Mouse (Mus musculus) adrenal gland, postnatal 25 days (tissue): ENCODE data around the gene Hsp90ab1. TPM values are rescaled to one million over a fixed set of nuclear protein-coding genes. Genes with fewer than 3 reads are reported as not detected.

Experiments
- DNase-seq: peaks from one replicate; pipeline ENCODE4 v3.0.0; 2021; ENCODE audit warnings: mixed read lengths
- total RNA-seq: library from RNA; stranded (reverse); gene quantifications from 2 replicates; pipeline ENCODE4 v1.2.3, GENCODE M21; 2021

Hsp90ab1 gene
- total RNA-seq, 1 experiment from 2014 or later = 1,940 TPM

GRCm38 (mm10) chr17:45542705-45543104 lies 30.4 kb downstream of the Hsp90ab1 start:
- DNase-seq = no peak

GRCm38 (mm10) chr17:45542129-45542528 lies 30.9 kb downstream of the Hsp90ab1 start:
- DNase-seq = no peak

- no peak for DNase-seq
These were observed 33.4 kb downstream of the Hsp90ab1 start for GRCm38 (mm10) chr17:45539664-45540063.

- DNase-seq = no peak
These were observed 34.7 kb downstream of the Hsp90ab1 start for GRCm38 (mm10) chr17:45538394-45538793.

- DNase-seq = peak; percentile 56
These were observed 36.8 kb downstream of the Hsp90ab1 start for GRCm38 (mm10) chr17:45536264-45536663.

- DNase-seq = no peak
These were observed 40.2 kb downstream of the Hsp90ab1 start for GRCm38 (mm10) chr17:45532896-45533295.

- no peak for DNase-seq
These were observed 42.7 kb downstream of the Hsp90ab1 start for GRCm38 (mm10) chr17:45530346-45530782.

- no peak for DNase-seq
These were observed 46.5 kb downstream of the Hsp90ab1 start for GRCm38 (mm10) chr17:45526571-45526970.

GRCm38 (mm10) chr17:45524961-45525360 lies 48.1 kb downstream of the Hsp90ab1 start:
- DNase-seq = no peak

- no peak for DNase-seq
These were observed 49.8 kb downstream of the Hsp90ab1 start, which contains the start of gene Tcte1 for GRCm38 (mm10) chr17:45523263-45523662. TSS of gene Tcte1 (plus strand) at chr17:45523434.

- DNase-seq = no peak
These were observed 52.9 kb downstream of the Hsp90ab1 start for GRCm38 (mm10) chr17:45520136-45520535.

- no peak for DNase-seq
These were observed 54.1 kb downstream of the Hsp90ab1 start for GRCm38 (mm10) chr17:45518766-45519475.

Other genes with a start within 250 kb of the Hsp90ab1 start
- gene Cdc5l, start 139.5 kb downstream of the Hsp90ab1 start, total RNA-seq = 42.3 and 44.1 TPM in 2 replicates
- gene Spats1, start 97.9 kb downstream of the Hsp90ab1 start, total RNA-seq = 0.24 TPM in 1 of 2 replicates, not detected in the other
- 17.1 and 19.6 TPM in 2 replicates for gene Aars2, start 66.4 kb downstream of the Hsp90ab1 start, total RNA-seq
- gene Tcte1, start 49.8 kb downstream of the Hsp90ab1 start, total RNA-seq = not detected in 2 replicates
- 0.15 and 0.19 TPM in 2 replicates for gene Tmem151b, start 23.6 kb downstream of the Hsp90ab1 start, total RNA-seq
- gene Nfkbie, start 17.6 kb downstream of the Hsp90ab1 start, total RNA-seq = 3.1 and 3.6 TPM in 2 replicates
- gene Slc35b2, start 9.4 kb downstream of the Hsp90ab1 start, total RNA-seq = 59.6 and 74.2 TPM in 2 replicates
- gene Slc29a1, start 26.3 kb upstream of the Hsp90ab1 start, total RNA-seq = 151 and 173 TPM in 2 replicates
- not detected in 2 replicates for gene Mymx, start 28.8 kb upstream of the Hsp90ab1 start, total RNA-seq
- 0.46 TPM in 1 of 2 replicates, not detected in the other for gene Capn11, start 86.1 kb upstream of the Hsp90ab1 start, total RNA-seq
- 101 and 124 TPM in 2 replicates for gene Mrpl14, start 113.1 kb upstream of the Hsp90ab1 start, total RNA-seq
- gene Tmem63b, start 113.6 kb upstream of the Hsp90ab1 start, total RNA-seq = 51.6 TPM in 2 replicates
- not detected in 2 replicates for gene 1600014C23Rik, start 160.6 kb upstream of the Hsp90ab1 start, total RNA-seq